Comparison of ENCODE assay signal across 12 mouse cellular contexts in genomic region chr19:14777709-14778108, GRCm38 (mm10).
DNase-seq lines count a peak whose midpoint lies in the region; ATAC-seq lines count a peak whose summit lies in the region.
"Had no signal": no experiment of that assay in that cellular context is flagged by ENCODE, and none has a peak within 500 bp of the region (broad histone marks: within the 10 kb centered on the region; RNA-seq: fewer than 3 reads in every experiment).

No protein-coding gene starts in this region.

- H3K9me3 ChIP-seq in limb, embryonic 10.5 days (replicated peaks): no peaks in the 10 kb centered on the region
- H3K9me3 ChIP-seq in neural tube, embryonic 15.5 days (replicated peaks): no peaks in the 10 kb centered on the region
- H3K9me3 ChIP-seq: limb, embryonic 15.5 days; stomach, embryonic 15.5 days had no signal

- H3K4me2 ChIP-seq in neural tube, embryonic 15.5 days: peak overlapping the region; percentile 43
- H3K4me2 ChIP-seq: limb, embryonic 15.5 days had no signal

- peaks cover 53% of the 10 kb centered on the region for H3K27me3 ChIP-seq in limb, embryonic 10.5 days (ENCODE audit: low read depth, poor library complexity, severe bottlenecking)
- no peaks in the 10 kb centered on the region for H3K27me3 ChIP-seq in neural tube, embryonic 15.5 days (replicated peaks)
- H3K27me3 ChIP-seq: stomach, embryonic 15.5 days had no signal

- no peak overlapping the region for H3K9ac ChIP-seq in neural tube, embryonic 15.5 days (replicated peaks)
- H3K9ac ChIP-seq: limb, embryonic 15.5 days; stomach, embryonic 15.5 days had no signal

- 0 out of 2 replicates have a peak overlapping the region, but pooled peaks have one; percentile 11 for H3K4me3 ChIP-seq in limb, embryonic 10.5 days
- H3K4me3 ChIP-seq in neural tube, embryonic 15.5 days (replicated peaks): no peak overlapping the region
- H3K4me3 ChIP-seq: limb, embryonic 15.5 days; stomach, embryonic 15.5 days had no signal

- peak; percentile 36 to 55 for DNase-seq in cerebellum, postnatal 10 days
- no peak for DNase-seq in cerebellum, adult 11 months
- peak; percentile 22 for DNase-seq in retina, embryonic 14.5 days (ENCODE audit: low spot score)
- DNase-seq in retina, postnatal 1 day: no peak
- no peak for DNase-seq in limb, embryonic 10.5 days (ENCODE audit: low spot score)
- DNase-seq in thymus, postnatal 25 days: no peak
- DNase-seq: cerebellum, adult 9-11 months; heart, adult 11 months had no signal

- H3K36me3 ChIP-seq in limb, embryonic 10.5 days: no peaks in the 10 kb centered on the region
- no peaks in the 10 kb centered on the region for H3K36me3 ChIP-seq in neural tube, embryonic 15.5 days
- H3K36me3 ChIP-seq: limb, embryonic 15.5 days; stomach, embryonic 15.5 days had no signal

- ATAC-seq in neural tube, embryonic 15.5 days (ENCODE audit: low FRiP score): no peak
- no peak for ATAC-seq in inflammation-experienced regulatory T-cells, adult 6 months

- H3K27ac ChIP-seq in limb, embryonic 10.5 days: no peak overlapping the region
- no peak overlapping the region for H3K27ac ChIP-seq in neural tube, embryonic 15.5 days (replicated peaks)
- H3K27ac ChIP-seq: limb, embryonic 15.5 days; stomach, embryonic 15.5 days had no signal

- peaks cover 17% of the 10 kb centered on the region for H3K4me1 ChIP-seq in limb, embryonic 10.5 days
- H3K4me1 ChIP-seq in neural tube, embryonic 15.5 days: peaks cover 14% of the 10 kb centered on the region
- H3K4me1 ChIP-seq: limb, embryonic 15.5 days; stomach, embryonic 15.5 days had no signal

- WGBS in limb, embryonic 10.5 days: 25% methylated on average over 7 of the region's 7 CpGs
- WGBS in neural tube, embryonic 15.5 days: 25% methylated on average over 7 of the region's 7 CpGs

Comparison
In these comparisons a context has a peak if more than half of its experiments do, and no peak if none do; other contexts are left out.
1. DNase-seq: peak in cerebellum, postnatal 10 days (2 of 2) and retina, embryonic 14.5 days (single experiment); none in cerebellum, adult 11 months (single experiment), retina, postnatal 1 day (single experiment), limb, embryonic 10.5 days (single experiment) and thymus, postnatal 25 days (single experiment).